Comparison of ENCODE assay signal across 8 mouse cellular contexts in the genomic region with DNA sequence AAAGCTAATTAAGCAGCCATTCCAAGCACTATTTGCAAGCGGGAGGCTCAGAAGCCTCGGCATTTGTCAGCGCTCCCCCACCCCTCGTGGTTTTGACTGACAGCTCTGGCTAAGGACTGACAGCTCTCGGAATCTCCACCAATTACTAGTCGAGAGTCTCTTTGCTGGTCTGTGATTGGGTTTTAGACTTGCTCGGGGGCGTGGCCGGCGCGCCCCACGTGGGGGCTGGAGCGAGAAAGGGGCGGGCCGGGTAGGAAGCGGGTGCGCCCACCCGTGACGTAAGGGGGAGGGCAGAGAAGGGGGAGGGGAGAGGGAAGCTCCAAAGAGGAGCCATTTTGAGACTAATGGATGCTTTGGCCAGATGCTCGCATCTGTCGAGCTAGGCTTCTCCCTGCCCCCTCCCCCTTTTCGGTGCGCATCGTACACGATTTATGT. TPM values are rescaled to one million over a fixed set of nuclear protein-coding genes. Genes with fewer than 3 reads are reported as not detected.
A peak's percentile ranks its signal among the peaks of the same experiment; 100 is the strongest.
DNase-seq lines count a peak whose midpoint lies in the region; ATAC-seq lines count a peak whose summit lies in the region.

No protein-coding gene starts in this region.

- H3K9me3 ChIP-seq in heart, embryonic 13.5 days = no peaks in the 10 kb centered on the region
- no peaks in the 10 kb centered on the region for H3K9me3 ChIP-seq in liver, embryonic 12.5 days (replicated peaks)
- no peaks in the 10 kb centered on the region for H3K9me3 ChIP-seq in stomach, embryonic 16.5 days (replicated peaks; ENCODE audit: control insufficient read depth, low read length)

- DNase-seq in CD4-positive helper T cell, adult 2 months (ENCODE audit: low read depth, low spot score) = peak; percentile 99
- peak; percentile 99 for DNase-seq in brain, embryonic 18.5 days (ENCODE audit: low read depth, low spot score)
- DNase-seq in kidney, postnatal 10 days = peak; percentile 100
- peak; percentile 100 for DNase-seq in neural tube, embryonic 10.5 days (ENCODE audit: extremely low spot score, low spot score)

- peak overlapping the region; percentile 96 for H3K4me2 ChIP-seq in heart, embryonic 13.5 days
- peak overlapping the region; percentile 86 for H3K4me2 ChIP-seq in liver, embryonic 12.5 days
- H3K4me2 ChIP-seq in stomach, embryonic 16.5 days (ENCODE audit: low read depth, low read length) = peak overlapping the region; percentile 98

- H3K27me3 ChIP-seq in heart, embryonic 13.5 days (replicated peaks) = peaks cover 49% of the 10 kb centered on the region
- H3K27me3 ChIP-seq in liver, embryonic 12.5 days (replicated peaks) = peaks cover 73% of the 10 kb centered on the region
- 0 out of 2 replicates have a peak, but pooled peaks cover 3% of the 10 kb centered on the region for H3K27me3 ChIP-seq in stomach, embryonic 16.5 days (ENCODE audit: control insufficient read depth, insufficient read depth, low read length)

- peak overlapping the region; percentile 84 for H3K27ac ChIP-seq in heart, embryonic 13.5 days (replicated peaks)
- peak overlapping the region; percentile 85 for H3K27ac ChIP-seq in liver, embryonic 12.5 days
- H3K27ac ChIP-seq in stomach, embryonic 16.5 days (ENCODE audit: low read length) = peak overlapping the region; percentile 95

- peak overlapping the region; percentile 85 for H3K9ac ChIP-seq in heart, embryonic 13.5 days
- peak overlapping the region; percentile 77 for H3K9ac ChIP-seq in liver, embryonic 12.5 days
- H3K9ac ChIP-seq in stomach, embryonic 16.5 days (ENCODE audit: low read length) = peak overlapping the region; percentile 85

- under 1% methylated on average over 24 of the region's 25 CpGs for WGBS in heart, embryonic 13.5 days
- 0% methylated on average over 25 of the region's 25 CpGs for WGBS in liver, embryonic 12.5 days (ENCODE audit: insufficient replicate concordance)
- under 1% methylated on average over 25 of the region's 25 CpGs for WGBS in stomach, embryonic 16.5 days

- H3K4me1 ChIP-seq in heart, embryonic 13.5 days = peaks cover 68% of the 10 kb centered on the region
- peaks cover 67% of the 10 kb centered on the region for H3K4me1 ChIP-seq in liver, embryonic 12.5 days
- peaks cover 40% of the 10 kb centered on the region for H3K4me1 ChIP-seq in stomach, embryonic 16.5 days (ENCODE audit: control insufficient read depth, insufficient read depth, low read length)

- H3K36me3 ChIP-seq in heart, embryonic 13.5 days = no peaks in the 10 kb centered on the region; the same call in 1 of the 2 replicates
- H3K36me3 ChIP-seq in liver, embryonic 12.5 days = no peaks in the 10 kb centered on the region
- H3K36me3 ChIP-seq in stomach, embryonic 16.5 days (ENCODE audit: control insufficient read depth, insufficient read depth, low read length) = no peaks in the 10 kb centered on the region

- peak overlapping the region; percentile 81 for H3K4me3 ChIP-seq in heart, embryonic 13.5 days
- H3K4me3 ChIP-seq in liver, embryonic 12.5 days = peak overlapping the region; percentile 74
- peak overlapping the region; percentile 91 for H3K4me3 ChIP-seq in stomach, embryonic 16.5 days (replicated peaks; ENCODE audit: low read length)

- peak; percentile 71 for ATAC-seq in erythroid progenitor cell, adult 5-6 weeks (replicated peaks; ENCODE audit: low FRiP score, poor library complexity, severe bottlenecking)
- ATAC-seq in heart, embryonic 13.5 days (ENCODE audit: extremely low read depth, insufficient number of reproducible peaks, low FRiP score, low TSS enrichment) = peak; percentile 79
- peak; percentile 82 for ATAC-seq in liver, embryonic 12.5 days
- peak; percentile 91 for ATAC-seq in stomach, embryonic 16.5 days (ENCODE audit: insufficient read depth, low FRiP score)

RNA-seq across cellular contexts. Expression of gene Tle3, which starts 1.7 kb away (rescaled TPM):
- 9.7 and 20.5 TPM in 2 replicates for total RNA-seq in erythroid progenitor cell, adult 5-6 weeks (2015; ENCODE audit: low replicate concordance)
- total RNA-seq in erythroid progenitor cell, adult 5-6 weeks (2017; ENCODE audit: low replicate concordance) = 14.6 and 23.9 TPM in 2 replicates
- 7.3 and 9.1 TPM in 2 replicates for polyA plus RNA-seq in heart, embryonic 13.5 days (2015; fragmentation: Nextera tagmentation; extraction: Ambion mirVana)
- 7.7 and 8.2 TPM in 2 replicates for polyA plus RNA-seq in liver, embryonic 12.5 days (2016; fragmentation: Nextera tagmentation; extraction: Ambion mirVana)
- 20.2 and 21.4 TPM in 2 replicates for polyA plus RNA-seq in stomach, embryonic 16.5 days (2015; fragmentation: Nextera tagmentation; extraction: Ambion mirVana)

Comparison
In these comparisons a context has a peak if more than half of its experiments do, and no peak if none do; other contexts are left out.
1. Peak in every context shown above with its lines: DNase-seq, ATAC-seq, H3K4me3 ChIP-seq and H3K27ac ChIP-seq.